Mouse (Mus musculus) MEL (cell line): Measurements from ENCODE around the gene Pold4. TPM values are rescaled to one million over a fixed set of nuclear protein-coding genes. Genes with fewer than 3 reads are reported as not detected.

Source experiments
- DNase-seq: peaks from one replicate; pipeline ENCODE4 v3.0.0; 2011; ENCODE audit warnings: low read depth, low spot score
- H3K27ac ChIP-seq: 2 replicates; pipeline ENCODE4 v1.5.1; 2012; ENCODE audit warnings: low read depth, mild to moderate bottlenecking, control low read depth, low read length, moderate library complexity; ENCODE audit not compliant: control insufficient read depth
- H3K27me3 ChIP-seq, 2 experiments: fragments of 150-350 bp in 1 of 2; sonication (generic) in 1 of 2; 2 replicates each; pipeline ENCODE4 v1.6.1; 2012; ENCODE audit warnings: low read length in 2 of 2, mild to moderate bottlenecking in 2 of 2, improper control_type of control experiment in 1 of 2, moderate library complexity in 1 of 2; ENCODE audit not compliant: insufficient read depth in 2 of 2, control insufficient read depth in 1 of 2
- H3K36me3 ChIP-seq, 2 experiments: 2 replicates each; pipeline ENCODE4 v1.6.1; 2012 to 2014; ENCODE audit warnings: low read length in 2 of 2, improper control_type of control experiment in 1 of 2, inconsistent platforms in 1 of 2, mild to moderate bottlenecking in 1 of 2; ENCODE audit not compliant: insufficient read depth in 2 of 2, control insufficient read depth in 1 of 2
- H3K4me1 ChIP-seq, 2 experiments: fragments of 150-350 bp in 1 of 2; sonication (generic) in 1 of 2; 2 replicates each; pipeline ENCODE4 v1.6.1; 2012; ENCODE audit warnings: low read length in 2 of 2, improper control_type of control experiment in 1 of 2, mild to moderate bottlenecking in 1 of 2; ENCODE audit not compliant: insufficient read depth in 2 of 2, control insufficient read depth in 1 of 2
- H3K4me3 ChIP-seq, 2 experiments: fragments of 150-350 bp in 1 of 2; sonication (generic) in 1 of 2; 2 replicates each; pipeline ENCODE4 v1.5.1; 2012; ENCODE audit warnings: low read depth in 2 of 2, low read length in 2 of 2, mild to moderate bottlenecking in 2 of 2, moderate library complexity in 2 of 2, control low read depth in 1 of 2, improper control_type of control experiment in 1 of 2; ENCODE audit not compliant: control insufficient read depth in 1 of 2, insufficient read depth in 1 of 2
- H3K79me2 ChIP-seq: 2 replicates; pipeline ENCODE4 v1.6.1; 2012; ENCODE audit warnings: mild to moderate bottlenecking, low read length, moderate library complexity; ENCODE audit not compliant: control insufficient read depth, poor library complexity, insufficient read depth
- H3K9ac ChIP-seq: 2 replicates; pipeline ENCODE4 v1.6.1; 2012; ENCODE audit warnings: low read depth, mild to moderate bottlenecking, control low read depth, low read length, moderate library complexity; ENCODE audit not compliant: control insufficient read depth, poor library complexity, severe bottlenecking
- H3K9me3 ChIP-seq: fragments of 150-350 bp; sonication (generic); replicated peaks from 2 replicates; pipeline ENCODE4 v1.6.1; 2012; ENCODE audit warnings: mild to moderate bottlenecking, low read length, improper control_type of control experiment, moderate library complexity; ENCODE audit not compliant: insufficient read depth
- BHLHE40 ChIP-seq: IDR thresholded peaks from 2 replicates; pipeline ENCODE4 v1.6.1; 2012; ENCODE audit warnings: low read depth, mild to moderate bottlenecking, inconsistent platforms, low read length, improper control_type of control experiment, borderline replicate concordance
- CHD1 ChIP-seq: IDR thresholded peaks from 2 replicates; pipeline ENCODE4 v1.6.1; 2012; ENCODE audit warnings: low read depth, mild to moderate bottlenecking, inconsistent platforms, low read length, improper control_type of control experiment
- CHD2 ChIP-seq: IDR thresholded peaks from 2 replicates; pipeline ENCODE4 v1.6.1; 2011; ENCODE audit warnings: low read length, improper control_type of control experiment
- CTCF ChIP-seq, 3 experiments: IDR thresholded peaks in 2 of 3; conservative IDR thresholded peaks in 1 of 3; 2 replicates each; pipeline ENCODE4 v1.5.1; 2011 to 2012; ENCODE audit warnings: low read length in 3 of 3, low read depth in 2 of 3, mild to moderate bottlenecking in 2 of 3, improper control_type of control experiment in 1 of 3, inconsistent platforms in 1 of 3, mixed read lengths in 1 of 3, moderate library complexity in 1 of 3; ENCODE audit not compliant: control insufficient read depth in 1 of 3, insufficient read depth in 1 of 3, poor library complexity in 1 of 3, severe bottlenecking in 1 of 3
- E2F4 ChIP-seq: IDR thresholded peaks from 2 replicates; pipeline ENCODE4 v1.6.1; 2011; ENCODE audit warnings: low read depth, low read length, improper control_type of control experiment, borderline replicate concordance
- EP300 ChIP-seq, 2 experiments: IDR thresholded peaks; 2 replicates each; pipeline ENCODE4 v1.6.1; 2011; ENCODE audit warnings: improper control_type of control experiment in 2 of 2, low read length in 2 of 2, low read depth in 1 of 2, mild to moderate bottlenecking in 1 of 2
- ETS1 ChIP-seq: IDR thresholded peaks from 2 replicates; pipeline ENCODE4 v1.6.1; 2012; ENCODE audit warnings: low read depth, mild to moderate bottlenecking, inconsistent platforms, low read length, improper control_type of control experiment, moderate library complexity
- GABPA ChIP-seq: IDR thresholded peaks from 2 replicates; pipeline ENCODE4 v1.6.1; 2012; ENCODE audit warnings: low read depth, mild to moderate bottlenecking, inconsistent platforms, low read length, improper control_type of control experiment, moderate library complexity
- GATA1 ChIP-seq: IDR thresholded peaks from 2 replicates; pipeline ENCODE4 v1.6.1; 2011; ENCODE audit warnings: low read depth, low read length, improper control_type of control experiment
- JUND ChIP-seq: IDR thresholded peaks from 2 replicates; pipeline ENCODE4 v1.6.1; 2011; ENCODE audit warnings: low read depth, mild to moderate bottlenecking, improper control_type of control experiment, low read length
- KAT2A ChIP-seq: conservative IDR thresholded peaks from 2 replicates; pipeline ENCODE4 v1.6.1; 2012; ENCODE audit warnings: low read depth, low read length, improper control_type of control experiment, inconsistent platforms
- MAFK ChIP-seq: IDR thresholded peaks from 2 replicates; pipeline ENCODE4 v1.6.1; 2011; ENCODE audit warnings: low read depth, mild to moderate bottlenecking, low read length, improper control_type of control experiment, borderline replicate concordance
- MAX ChIP-seq: IDR thresholded peaks from 2 replicates; pipeline ENCODE4 v1.6.1; 2011; ENCODE audit warnings: low read length, improper control_type of control experiment
- MAZ ChIP-seq: IDR thresholded peaks from 2 replicates; pipeline ENCODE4 v1.6.1; 2012; ENCODE audit warnings: low read depth, mild to moderate bottlenecking, inconsistent platforms, low read length, improper control_type of control experiment
- MEF2A ChIP-seq: IDR thresholded peaks from 2 replicates; pipeline ENCODE4 v1.6.1; 2014; ENCODE audit warnings: low read depth, mild to moderate bottlenecking, inconsistent platforms, low read length, improper control_type of control experiment; ENCODE audit not compliant: poor library complexity, insufficient replicate concordance, severe bottlenecking; ENCODE audit errors: extremely low read depth
- MYB ChIP-seq: IDR thresholded peaks from 2 replicates; pipeline ENCODE4 v1.6.1; 2011; ENCODE audit warnings: mild to moderate bottlenecking, low read depth, low read length, improper control_type of control experiment
- MYC ChIP-seq: IDR thresholded peaks from 2 replicates; pipeline ENCODE4 v1.6.1; 2011; ENCODE audit warnings: low read depth, mild to moderate bottlenecking, low read length, improper control_type of control experiment, moderate library complexity
- NELFE ChIP-seq: IDR thresholded peaks from 2 replicates; pipeline ENCODE4 v1.6.1; 2011; ENCODE audit warnings: low read depth, low read length, improper control_type of control experiment
- NRF1 ChIP-seq: IDR thresholded peaks from 2 replicates; pipeline ENCODE4 v1.6.1; 2014; ENCODE audit warnings: low read depth, mild to moderate bottlenecking, inconsistent platforms, low read length, improper control_type of control experiment, moderate library complexity; ENCODE audit not compliant: poor library complexity, insufficient read depth, severe bottlenecking
- POLR2AphosphoS5 ChIP-seq: IDR thresholded peaks from 2 replicates; pipeline ENCODE4 v1.6.1; 2012; ENCODE audit warnings: low read depth, borderline replicate concordance, mild to moderate bottlenecking, inconsistent platforms, low read length, moderate library complexity, mixed read lengths
- RCOR1 ChIP-seq: IDR thresholded peaks from 2 replicates; pipeline ENCODE4 v1.6.1; 2012; ENCODE audit warnings: low read depth, mild to moderate bottlenecking, inconsistent platforms, low read length, improper control_type of control experiment
- SIN3A ChIP-seq: IDR thresholded peaks from 2 replicates; pipeline ENCODE4 v1.6.1; 2012; ENCODE audit warnings: low read length, improper control_type of control experiment, inconsistent platforms
- TCF12 ChIP-seq: IDR thresholded peaks from 2 replicates; pipeline ENCODE4 v1.6.1; 2014; ENCODE audit warnings: low read depth, mild to moderate bottlenecking, inconsistent platforms, low read length, improper control_type of control experiment, moderate library complexity
- UBTF ChIP-seq: IDR thresholded peaks from 2 replicates; pipeline ENCODE4 v1.6.1; 2012; ENCODE audit warnings: low read depth, mild to moderate bottlenecking, inconsistent platforms, low read length, improper control_type of control experiment, moderate library complexity, borderline replicate concordance; ENCODE audit not compliant: insufficient read depth
- USF1 ChIP-seq: IDR thresholded peaks from 2 replicates; pipeline ENCODE4 v1.6.1; 2014; ENCODE audit warnings: low read depth, mild to moderate bottlenecking, inconsistent platforms, low read length, improper control_type of control experiment, moderate library complexity
- USF2 ChIP-seq, 2 experiments: IDR thresholded peaks; 2 replicates each; pipeline ENCODE4 v1.6.1; 2011 to 2012; ENCODE audit warnings: improper control_type of control experiment in 2 of 2, low read length in 2 of 2, borderline replicate concordance in 1 of 2, inconsistent platforms in 1 of 2, low read depth in 1 of 2, mild to moderate bottlenecking in 1 of 2; ENCODE audit not compliant: insufficient read depth in 1 of 2
- ZMIZ1 ChIP-seq: IDR thresholded peaks from 2 replicates; pipeline ENCODE4 v1.6.1; 2012; ENCODE audit warnings: low read depth, mild to moderate bottlenecking, inconsistent platforms, low read length, improper control_type of control experiment, moderate library complexity
- polyA plus RNA-seq, 2 experiments: library from polyadenylated mRNA; stranded (reverse) in 1 of 2; unstranded in 1 of 2; fragments of >175 nt in 1 of 2; fragments of >200 nt in 1 of 2; gene quantifications; 2 replicates each; pipeline versions ENCODE4 v1.2.1 to v1.2.4; 2012; ENCODE audit warnings: low replicate concordance in 2 of 2, low read depth in 1 of 2; ENCODE audit not compliant: insufficient read length in 2 of 2, insufficient read depth in 1 of 2, missing spikeins in 1 of 2
- total RNA-seq: library from RNA; depleted of rRNA; stranded (reverse); fragments of 300-350 nt; gene quantifications from 2 replicates; pipeline ENCODE4 v1.2.3, GENCODE M21; 2012

The Pold4 gene
- total and polyA plus RNA-seq, 3 experiments, result 18.5 to 40.4 TPM; not detected in 1

GRCm38 (mm10) chr19:4226779-4227178 is 4.9 kb upstream of the Pold4 start:
- no peak for DNase-seq
- no peak overlapping the region for H3K27ac ChIP-seq
- H3K27me3 ChIP-seq, result no peaks in the 10 kb centered on the region
- H3K4me3 ChIP-seq, result no peak overlapping the region
- peaks cover 0 to 17% of the 10 kb centered on the region in 2 experiments; a peak in 2 of 4 replicates for H3K36me3 ChIP-seq
- H3K9me3 ChIP-seq, result no peaks in the 10 kb centered on the region
- TF ChIP-seq GABPA, result no peak
- no peak for TF ChIP-seq CHD1
- TF ChIP-seq POLR2AphosphoS5, result no peak
- TF ChIP-seq NELFE, result no peak
- no peak for TF ChIP-seq USF2 (IDR thresholded peaks at IDR 0.05; ENCODE audit: borderline replicate concordance in 1 of 2, insufficient read depth in 1 of 2, low read depth in 1 of 2, low read length in 2 of 2)
- no peak for TF ChIP-seq SIN3A
- TF ChIP-seq USF1, result no peak
- no peak for TF ChIP-seq ZMIZ1
- no peak for TF ChIP-seq MAX
- TF ChIP-seq GATA1, result no peak
- no peak for TF ChIP-seq ETS1
- no peak for TF ChIP-seq MYB
- no peak for TF ChIP-seq RCOR1
- TF ChIP-seq JUND, result no peak
- TF ChIP-seq UBTF, result no peak
- TF ChIP-seq BHLHE40, result no peak
- TF ChIP-seq MAZ, result no peak
- no peak for TF ChIP-seq EP300 (IDR thresholded peaks at IDR 0.05; ENCODE audit: low read depth in 1 of 2, low read length in 2 of 2)
- H3K4me1 ChIP-seq, result peaks cover 8 to 34% of the 10 kb centered on the region in 2 experiments
- no peaks in the 10 kb centered on the region for H3K79me2 ChIP-seq
- no peak overlapping the region for H3K9ac ChIP-seq

GRCm38 (mm10) chr19:4227446-4227845 is 4.3 kb upstream of the Pold4 start:
- H3K27me3 ChIP-seq, result no peaks in the 10 kb centered on the region
- no peak overlapping the region for H3K27ac ChIP-seq
- no peak for DNase-seq
- no peaks in the 10 kb centered on the region for H3K9me3 ChIP-seq
- no peak for TF ChIP-seq ETS1
- TF ChIP-seq KAT2A, result no peak
- no peak for TF ChIP-seq CHD1
- no peak for TF ChIP-seq CTCF (IDR thresholded peaks at IDR 0.05 in 2 of 3, conservative IDR thresholded peaks at IDR 0.05 in 1 of 3; ENCODE audit: control insufficient read depth in 1 of 3, insufficient read depth in 1 of 3, low read depth in 2 of 3, low read length in 3 of 3, poor library complexity in 1 of 3, severe bottlenecking in 1 of 3)
- no peak for TF ChIP-seq MYC
- TF ChIP-seq E2F4, result no peak
- TF ChIP-seq MEF2A, result no peak
- TF ChIP-seq NRF1, result no peak
- TF ChIP-seq CHD2, result no peak
- TF ChIP-seq EP300 (IDR thresholded peaks at IDR 0.05; ENCODE audit: low read depth in 1 of 2, low read length in 2 of 2), result no peak
- no peak for TF ChIP-seq GABPA
- no peak for TF ChIP-seq UBTF
- no peak for TF ChIP-seq MAFK
- TF ChIP-seq USF2 (IDR thresholded peaks at IDR 0.05; ENCODE audit: borderline replicate concordance in 1 of 2, insufficient read depth in 1 of 2, low read depth in 1 of 2, low read length in 2 of 2), result no peak
- TF ChIP-seq BHLHE40, result no peak
- no peak for TF ChIP-seq TCF12
- TF ChIP-seq, all 39 proteins: peak for 0
- Histone ChIP-seq H3K4me3 (no peak overlapping the region), H3K4me1 (peaks cover 4 to 31% of the 10 kb centered on the region in 2 experiments), H3K79me2 (peaks cover 2% of the 10 kb centered on the region; the same call in 1 of the 2 replicates), H3K9ac (peak overlapping the region; percentile 35; the same call in 1 of the 2 replicates), H3K36me3 (peaks cover 0 to 12% of the 10 kb centered on the region in 2 experiments; a peak in 2 of 4 replicates)
